Mouse (Mus musculus) heart, embryonic 15.5 days (tissue): ENCODE results near the gene Il22ra1. TPM values are rescaled to one million over a fixed set of nuclear protein-coding genes. Genes with fewer than 3 reads are reported as not detected.

Experiments used
- ATAC-seq: fragments of 200-750 bp; cut with Nextera tagmentation; replicated peaks from 2 replicates; pipeline ENCODE4 v1.8.0; 2017; ENCODE audit warnings: low read depth, moderate TSS enrichment; ENCODE audit not compliant: insufficient number of reproducible peaks, insufficient read depth, low FRiP score
- H3K27ac ChIP-seq: fragments of 300-500 bp; sonication (generic); 2 replicates; pipeline ENCODE4 v1.5.1; 2015; ENCODE audit warnings: mild to moderate bottlenecking, inconsistent platforms
- H3K27me3 ChIP-seq: fragments of 300-500 bp; sonication (generic); 2 replicates; pipeline ENCODE4 v1.6.1; 2015; ENCODE audit warnings: inconsistent platforms
- H3K36me3 ChIP-seq: fragments of 300-500 bp; sonication (generic); 2 replicates; pipeline ENCODE4 v1.6.1; 2015; ENCODE audit warnings: mild to moderate bottlenecking, inconsistent platforms
- H3K4me1 ChIP-seq: fragments of 300-500 bp; sonication (generic); replicated peaks from 2 replicates; pipeline ENCODE4 v1.6.1; 2015; ENCODE audit warnings: inconsistent platforms
- H3K4me2 ChIP-seq: fragments of 300-500 bp; sonication (generic); 2 replicates; pipeline ENCODE4 v1.6.1; 2015; ENCODE audit warnings: inconsistent platforms, mild to moderate bottlenecking, moderate library complexity
- H3K4me3 ChIP-seq: fragments of 300-500 bp; sonication (generic); 2 replicates; pipeline ENCODE4 v1.5.1; 2015; ENCODE audit warnings: mild to moderate bottlenecking, inconsistent platforms
- H3K9ac ChIP-seq: fragments of 300-500 bp; sonication (generic); 2 replicates; pipeline ENCODE4 v1.6.1; 2015; ENCODE audit warnings: mild to moderate bottlenecking, inconsistent platforms
- H3K9me3 ChIP-seq: fragments of 300-500 bp; sonication (generic); replicated peaks from 2 replicates; pipeline ENCODE4 v1.6.1; 2016; ENCODE audit warnings: inconsistent platforms
- whole genome bisulfite sequencing: fragments of 180-500 bp; shearing (Covaris S2); methylation state at CpG from one replicate; pipeline ENCODE4 v1.1.7; 2015; ENCODE audit warnings: mixed read lengths; 5-methylcytosine and 5-hydroxymethylcytosine counted together
- polyA plus RNA-seq: library from polyadenylated mRNA; unstranded; fragments of >200 nt; fragmentation: Nextera tagmentation; extraction: Ambion mirVana; gene quantifications from 2 replicates; pipeline ENCODE4 v1.2.1, GENCODE M21; 2015

Il22ra1 gene
- polyA plus RNA-seq, 1 experiment from 2014 or later: 0.06 TPM

DNA sequence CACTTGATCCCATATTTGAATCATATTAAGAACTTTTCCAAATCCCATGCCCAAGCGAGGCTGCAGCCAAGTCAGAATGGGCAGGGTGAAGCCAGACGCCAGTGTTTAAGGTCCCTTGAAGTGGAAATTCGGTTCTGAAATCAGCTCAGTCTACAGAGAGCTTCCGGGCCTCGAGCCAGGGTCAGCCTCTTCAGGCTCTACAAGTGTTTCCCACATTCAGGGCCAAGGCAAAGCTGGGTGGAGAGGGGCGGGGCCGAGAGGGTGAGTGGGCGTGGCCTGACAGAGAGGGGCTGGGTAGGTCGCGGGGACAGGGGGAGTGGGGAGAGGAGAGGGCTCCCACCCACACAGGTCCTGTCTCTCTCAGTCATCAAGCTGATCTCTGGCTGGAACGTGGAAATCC lies 70.0 kb downstream of the Il22ra1 start:
- Histone ChIP-seq H3K27me3 (no peaks in the 10 kb centered on the region), H3K4me1 (peaks cover 22% of the 10 kb centered on the region), H3K9ac (no peak overlapping the region), H3K4me2 (peak overlapping the region; percentile 38), H3K27ac (peak overlapping the region; percentile 52; the same call in 1 of the 2 replicates), H3K4me3 (0 out of 2 replicates have a peak overlapping the region, but pooled peaks have one; percentile 11), H3K36me3 (no peaks in the 10 kb centered on the region), H3K9me3 (no peaks in the 10 kb centered on the region)
- ATAC-seq: peak; percentile 64
- WGBS: 11% methylated on average over 11 of the region's 11 CpGs

DNA sequence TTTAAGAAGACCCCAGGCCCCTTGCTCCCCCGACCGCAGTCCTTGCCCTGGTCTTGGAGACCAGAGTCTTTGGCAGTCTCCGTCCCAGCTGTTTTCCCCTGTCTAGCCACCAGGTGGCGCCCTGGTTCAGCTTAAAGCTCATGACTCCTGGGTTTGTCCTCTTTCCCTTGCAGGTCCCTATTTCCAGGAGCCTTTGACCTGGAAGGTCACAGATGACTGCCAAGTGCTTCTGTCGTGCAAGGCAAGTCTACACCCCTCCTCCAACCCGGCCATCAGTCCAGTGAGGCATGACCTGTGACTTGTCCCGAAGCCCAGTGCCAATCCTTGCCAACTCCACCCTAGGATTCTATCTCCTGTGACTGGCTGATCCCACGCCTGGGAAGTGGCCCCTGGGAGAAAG lies 73.6 kb downstream of the Il22ra1 start:
- ATAC-seq: 0 out of 2 replicates have a peak, but pooled peaks have one; percentile 25
- Histone ChIP-seq H3K27ac (no peak overlapping the region), H3K4me2 (no peak overlapping the region), H3K36me3 (no peaks in the 10 kb centered on the region), H3K4me3 (no peak overlapping the region), H3K4me1 (peaks cover 22% of the 10 kb centered on the region), H3K27me3 (no peaks in the 10 kb centered on the region), H3K9me3 (no peaks in the 10 kb centered on the region), H3K9ac (no peak overlapping the region)
- 17% methylated on average over 8 of the region's 8 CpGs for WGBS

Other genes starting within 250 kb of the Il22ra1 start
- gene Stpg1, start 233.4 kb upstream of the Il22ra1 start, polyA plus RNA-seq: 0.34 and 0.43 TPM in 2 replicates
- 4.1 and 5.2 TPM in 2 replicates for gene Nipal3, start 233.1 kb upstream of the Il22ra1 start, polyA plus RNA-seq
- gene Grhl3, start 154.5 kb upstream of the Il22ra1 start, polyA plus RNA-seq: 5.4 and 5.9 TPM in 2 replicates
- 0.64 and 0.94 TPM in 2 replicates for gene Ifnlr1, start 41.9 kb upstream of the Il22ra1 start, polyA plus RNA-seq
- gene Myom3, start 31.5 kb downstream of the Il22ra1 start, polyA plus RNA-seq: 0.20 and 0.52 TPM in 2 replicates
- 127 and 131 TPM in 2 replicates for gene Srsf10, start 127.6 kb downstream of the Il22ra1 start, polyA plus RNA-seq
- 123 and 130 TPM in 2 replicates for gene Pnrc2, start 145.7 kb downstream of the Il22ra1 start, polyA plus RNA-seq
- 0.49 and 0.55 TPM in 2 replicates for gene Cnr2, start 167.2 kb downstream of the Il22ra1 start, polyA plus RNA-seq
- gene Fuca1, start 192.6 kb downstream of the Il22ra1 start, polyA plus RNA-seq: 38.1 and 61.6 TPM in 2 replicates
- 80.2 and 82.4 TPM in 2 replicates for gene Hmgcl, start 218.3 kb downstream of the Il22ra1 start, polyA plus RNA-seq
- gene Gale, start 235.6 kb downstream of the Il22ra1 start, polyA plus RNA-seq: 17.6 and 24.8 TPM in 2 replicates
- gene Lypla2, start 244.5 kb downstream of the Il22ra1 start, polyA plus RNA-seq: 59.6 and 79.0 TPM in 2 replicates